Mouse (Mus musculus) heart, postnatal 0 days (tissue): Measurements from ENCODE around the gene Lrp5. TPM values are rescaled to one million over a fixed set of nuclear protein-coding genes. Genes with fewer than 3 reads are reported as not detected.

Source experiments
- ATAC-seq: fragments of 200-750 bp; cut with Nextera tagmentation; 2 replicates; pipeline ENCODE4 v1.8.0; 2017; ENCODE audit warnings: low read depth, moderate number of reproducible peaks, moderate library complexity; ENCODE audit not compliant: insufficient read depth
- DNase-seq: peaks from one replicate; pipeline ENCODE4 v3.0.0-alpha.2; 2016; ENCODE audit warnings: low spot score
- H3K27ac ChIP-seq: fragments of 300-500 bp; sonication (generic); 2 replicates; pipeline ENCODE4 v1.5.1; 2014; ENCODE audit warnings: low read depth, mild to moderate bottlenecking
- H3K27me3 ChIP-seq: fragments of 300-500 bp; sonication (generic); 2 replicates; pipeline ENCODE4 v1.6.1; 2014; ENCODE audit warnings: low read length, mixed read lengths; ENCODE audit not compliant: control insufficient read depth, insufficient read depth
- H3K36me3 ChIP-seq: fragments of 300-500 bp; sonication (generic); replicated peaks from 2 replicates; pipeline ENCODE4 v1.6.1; 2014; ENCODE audit warnings: low read length, mixed read lengths; ENCODE audit not compliant: control insufficient read depth, insufficient read depth
- H3K4me1 ChIP-seq: fragments of 300-500 bp; sonication (generic); 2 replicates; pipeline ENCODE4 v1.6.1; 2014; ENCODE audit warnings: antibody characterized with exemption; ENCODE audit not compliant: control insufficient read depth, insufficient read depth
- H3K4me2 ChIP-seq: fragments of 300-500 bp; sonication (generic); 2 replicates; pipeline ENCODE4 v1.6.1; 2014; ENCODE audit warnings: low read depth, mild to moderate bottlenecking, low read length, moderate library complexity
- H3K4me3 ChIP-seq: fragments of 300-500 bp; sonication (generic); 2 replicates; pipeline ENCODE4 v1.5.1; 2014; ENCODE audit warnings: low read depth, low read length
- H3K9ac ChIP-seq: fragments of 300-500 bp; sonication (generic); replicated peaks from 2 replicates; pipeline ENCODE4 v1.6.1; 2014; ENCODE audit warnings: low read depth, low read length, mixed read lengths
- H3K9me3 ChIP-seq: fragments of 300-500 bp; sonication (generic); replicated peaks from 2 replicates; pipeline ENCODE4 v1.6.1; 2016; ENCODE audit warnings: low read length; ENCODE audit not compliant: control insufficient read depth
- CTCF ChIP-seq: IDR thresholded peaks from 2 replicates; pipeline ENCODE4 v1.5.1; 2016; ENCODE audit warnings: antibody characterized with exemption, control low read depth, low read depth
- EP300 ChIP-seq: IDR thresholded peaks from 2 replicates; pipeline ENCODE4 v1.6.1; 2016; ENCODE audit warnings: antibody characterized with exemption, low read depth
- WGBS: fragments of 180-500 bp; shearing (Covaris S2); extraction: QIAGEN DNeasy Blood & Tissue Kit; methylation state at CpG from one replicate; pipeline ENCODE4 v1.1.7; 2014; 5-methylcytosine and 5-hydroxymethylcytosine counted together
- polyA plus RNA-seq: library from polyadenylated mRNA; unstranded; fragments of >200 nt; fragmentation: Nextera tagmentation; extraction: Ambion mirVana; gene quantifications from 2 replicates; pipeline ENCODE4 v1.2.1, GENCODE M21; 2015
- total RNA-seq: library from RNA; depleted of rRNA; stranded (reverse); fragments of >200 nt; gene quantifications from 2 replicates; pipeline ENCODE4 v1.2.3, GENCODE M21; 2014; ENCODE audit warnings: low replicate concordance

Gene Lrp5
- total and polyA plus RNA-seq, 2 experiments from 2014 or later: 1.9 to 28.0 TPM

GRCm38 (mm10) chr19:3648830-3649450, 37.4 kb downstream of the Lrp5 start:
- Histone ChIP-seq H3K9ac (no peak overlapping the region), H3K4me1 (no peaks in the 10 kb centered on the region; the same call in 1 of the 2 replicates), H3K27me3 (no peaks in the 10 kb centered on the region), H3K4me3 (no peak overlapping the region), H3K4me2 (no peak overlapping the region), H3K9me3 (0 out of 2 replicates have a peak, but pooled peaks cover 5% of the 10 kb centered on the region), H3K27ac (no peak overlapping the region), H3K36me3 (peaks cover 43% of the 10 kb centered on the region)
- no peak for TF ChIP-seq CTCF
- no peak for TF ChIP-seq EP300
- no peak for ATAC-seq
- DNase-seq: no peak
- 82% methylated on average over 6 of the region's 11 CpGs for WGBS

GRCm38 (mm10) chr19:3647999-3648398, 38.4 kb downstream of the Lrp5 start:
- 82% methylated on average over 3 of the region's 3 CpGs for WGBS
- H3K36me3 ChIP-seq: peaks cover 50% of the 10 kb centered on the region

GRCm38 (mm10) chr19:3645813-3646212, 40.6 kb downstream of the Lrp5 start:
- Histone ChIP-seq H3K9me3 (no peaks in the 10 kb centered on the region), H3K27ac (peak overlapping the region; percentile 47), H3K4me3 (no peak overlapping the region), H3K4me1 (peaks cover 8% of the 10 kb centered on the region), H3K36me3 (peaks cover 35% of the 10 kb centered on the region), H3K4me2 (no peak overlapping the region), H3K27me3 (no peaks in the 10 kb centered on the region), H3K9ac (no peak overlapping the region)
- DNase-seq (peak; percentile 35), ATAC-seq (peak; percentile 64)
- TF ChIP-seq EP300: no peak
- TF ChIP-seq CTCF: no peak
- WGBS: 80% methylated on average over 3 of the region's 3 CpGs

More at GRCm38 (mm10) chr19:3647999-3648398, 38.4 kb downstream of the Lrp5 start:
- no peaks in the 10 kb centered on the region for H3K27me3 ChIP-seq
- H3K9ac ChIP-seq: no peak overlapping the region
- ATAC-seq (no peak), DNase-seq (no peak)
- no peaks in the 10 kb centered on the region for H3K4me1 ChIP-seq
- no peak overlapping the region for H3K4me3 ChIP-seq
- no peak for TF ChIP-seq CTCF
- TF ChIP-seq EP300: no peak
- 0 out of 2 replicates have a peak, but pooled peaks cover 5% of the 10 kb centered on the region for H3K9me3 ChIP-seq
- no peak overlapping the region for H3K27ac ChIP-seq
- no peak overlapping the region for H3K4me2 ChIP-seq

GRCm38 (mm10) chr19:3645318-3645717, 41.0 kb downstream of the Lrp5 start:
- Histone ChIP-seq H3K4me3 (no peak overlapping the region), H3K4me1 (peaks cover 8% of the 10 kb centered on the region), H3K27me3 (no peaks in the 10 kb centered on the region), H3K9ac (no peak overlapping the region), H3K4me2 (no peak overlapping the region), H3K36me3 (peaks cover 31% of the 10 kb centered on the region), H3K9me3 (no peaks in the 10 kb centered on the region), H3K27ac (peak overlapping the region; percentile 47)
- WGBS: 63% methylated on average over 4 of the region's 4 CpGs
- no peak for TF ChIP-seq EP300
- TF ChIP-seq CTCF: no peak
- DNase-seq (no peak), ATAC-seq (no peak)

GRCm38 (mm10) chr19:3639561-3639960, 46.8 kb downstream of the Lrp5 start:
- H3K36me3 ChIP-seq: peaks cover 8% of the 10 kb centered on the region; the same call in 1 of the 2 replicates
- H3K4me3 ChIP-seq: no peak overlapping the region
- DNase-seq (no peak), ATAC-seq (no peak)
- WGBS: 93% methylated on average over 7 of the region's 7 CpGs
- TF ChIP-seq EP300 (no peak), CTCF (no peak)
- H3K4me1 ChIP-seq: peaks cover 20% of the 10 kb centered on the region
- H3K9me3 ChIP-seq: no peaks in the 10 kb centered on the region
- no peak overlapping the region for H3K9ac ChIP-seq
- H3K4me2 ChIP-seq: no peak overlapping the region
- H3K27ac ChIP-seq: no peak overlapping the region
- no peaks in the 10 kb centered on the region for H3K27me3 ChIP-seq

- Histone ChIP-seq H3K36me3 (peaks cover 8% of the 10 kb centered on the region; the same call in 1 of the 2 replicates), H3K27ac (peak overlapping the region; percentile 54), H3K9me3 (no peaks in the 10 kb centered on the region), H3K9ac (no peak overlapping the region), H3K4me3 (no peak overlapping the region), H3K4me2 (no peak overlapping the region), H3K4me1 (peaks cover 20% of the 10 kb centered on the region), H3K27me3 (no peaks in the 10 kb centered on the region)
- 20% methylated on average over 8 of the region's 8 CpGs for WGBS
- DNase-seq: peak; percentile 57
- ATAC-seq: peak; percentile 54
- TF ChIP-seq EP300 (no peak), CTCF (no peak)
These were observed 47.7 kb downstream of the Lrp5 start for GRCm38 (mm10) chr19:3638698-3639097.
